Mouse (Mus musculus) lung, embryonic 14.5 days (tissue): ENCODE data around the gene Rprml. TPM values are rescaled to one million over a fixed set of nuclear protein-coding genes. Genes with fewer than 3 reads are reported as not detected.
A peak's percentile ranks its signal among the peaks of the same experiment; 100 is the strongest.

ENCODE experiments used
- ATAC-seq: fragments of 200-750 bp; cut with Nextera tagmentation; 2 replicates; pipeline ENCODE4 v1.8.0; 2017; ENCODE audit warnings: mild to moderate bottlenecking, moderate TSS enrichment, moderate library complexity; ENCODE audit not compliant: insufficient read depth
- DNase-seq: peaks from one replicate; pipeline ENCODE4 v3.0.0-alpha.2; 2015
- H3K27ac ChIP-seq: fragments of 300-500 bp; sonication (generic); 2 replicates; pipeline ENCODE4 v1.5.1; 2014; ENCODE audit warnings: low read depth, mild to moderate bottlenecking, moderate library complexity
- H3K27me3 ChIP-seq: fragments of 300-500 bp; sonication (generic); 2 replicates; pipeline ENCODE4 v1.6.1; 2014; ENCODE audit warnings: low read length, control low read depth; ENCODE audit not compliant: insufficient read depth
- H3K36me3 ChIP-seq: fragments of 300-500 bp; sonication (generic); 2 replicates; pipeline ENCODE4 v1.6.1; 2014; ENCODE audit warnings: control low read depth; ENCODE audit not compliant: insufficient read depth
- H3K4me1 ChIP-seq: fragments of 300-500 bp; sonication (generic); 2 replicates; pipeline ENCODE4 v1.6.1; 2014; ENCODE audit warnings: antibody characterized with exemption, control low read depth; ENCODE audit not compliant: insufficient read depth
- H3K4me2 ChIP-seq: fragments of 300-500 bp; sonication (generic); 2 replicates; pipeline ENCODE4 v1.6.1; 2014; ENCODE audit warnings: mild to moderate bottlenecking
- H3K4me3 ChIP-seq: fragments of 300-500 bp; sonication (generic); 2 replicates; pipeline ENCODE4 v1.5.1; 2014; ENCODE audit warnings: low read depth, low read length
- H3K9ac ChIP-seq: fragments of 300-500 bp; sonication (generic); 2 replicates; pipeline ENCODE4 v1.6.1; 2014
- H3K9me3 ChIP-seq: fragments of 300-500 bp; sonication (generic); 2 replicates; pipeline ENCODE4 v1.6.1; 2016; ENCODE audit warnings: low read depth, low read length, control low read depth
- CTCF ChIP-seq: IDR thresholded peaks from 2 replicates; pipeline ENCODE4 v1.5.1; 2016; ENCODE audit warnings: antibody characterized with exemption, low read depth
- WGBS: fragments of 180-500 bp; shearing (Covaris S2); extraction: QIAGEN DNeasy Blood & Tissue Kit; methylation state at CpG from one replicate; pipeline ENCODE4 v1.1.7; 2014; 5-methylcytosine and 5-hydroxymethylcytosine counted together
- polyA plus RNA-seq: library from polyadenylated mRNA; unstranded; fragments of >200 nt; fragmentation: Nextera tagmentation; extraction: Ambion mirVana; gene quantifications from 2 replicates; pipeline ENCODE4 v1.2.1, GENCODE M21; 2014

The Rprml gene
- polyA plus RNA-seq, result not detected in 2 replicates

DNA sequence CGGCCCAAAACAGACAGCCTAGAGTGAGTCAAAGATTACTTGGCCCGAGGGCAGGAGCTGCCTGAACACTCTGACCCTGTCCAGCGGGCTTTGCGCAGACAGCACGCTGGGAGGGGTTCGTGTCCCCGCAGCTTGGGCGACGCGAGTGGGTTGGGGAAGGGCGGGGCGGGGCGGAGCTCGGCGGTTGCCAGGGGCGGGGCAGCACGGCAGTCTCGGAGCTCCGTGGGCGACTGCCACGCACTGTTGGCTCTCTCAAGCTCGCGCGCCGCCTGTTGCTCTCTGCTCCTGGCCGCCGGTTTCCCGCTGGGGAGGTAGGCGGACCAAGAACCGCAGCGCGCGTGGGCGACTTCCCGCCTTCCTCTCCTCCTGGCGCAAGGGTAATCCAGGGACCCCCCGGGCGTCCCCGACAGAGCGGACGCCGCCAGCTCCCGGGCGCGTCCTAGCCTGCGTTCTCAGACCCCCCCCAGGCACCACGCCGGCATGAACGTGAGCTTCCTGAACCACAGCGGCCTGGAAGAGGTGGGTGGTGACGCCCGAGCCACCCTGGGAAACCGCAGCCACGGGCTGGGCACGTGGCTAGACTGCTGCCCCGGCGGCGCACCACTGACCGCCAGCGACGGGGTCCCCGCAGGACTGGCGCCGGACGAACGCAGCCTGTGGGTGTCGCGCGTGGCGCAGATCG is at the start of gene Rprml:
TSS of gene Rprml (plus strand) at position 270 of the 682 bp plus-strand sequence.
- Histone ChIP-seq H3K4me3 (peak within 1 kb of the TSS; percentile 32), H3K4me1 (no peaks in the 10 kb centered on the region), H3K27me3 (peaks cover 71% of the 10 kb centered on the region), H3K4me2 (peak within 1 kb of the TSS; percentile 61), H3K9me3 (no peaks in the 10 kb centered on the region), H3K36me3 (no peaks in the 10 kb centered on the region), H3K27ac (no peak within 1 kb of the TSS), H3K9ac (no peak within 1 kb of the TSS)
- ATAC-seq (no peak), DNase-seq (peak; percentile 8)
- 1% methylated on average over 69 of the region's 71 CpGs for WGBS
- TF ChIP-seq CTCF, result no peak

DNA sequence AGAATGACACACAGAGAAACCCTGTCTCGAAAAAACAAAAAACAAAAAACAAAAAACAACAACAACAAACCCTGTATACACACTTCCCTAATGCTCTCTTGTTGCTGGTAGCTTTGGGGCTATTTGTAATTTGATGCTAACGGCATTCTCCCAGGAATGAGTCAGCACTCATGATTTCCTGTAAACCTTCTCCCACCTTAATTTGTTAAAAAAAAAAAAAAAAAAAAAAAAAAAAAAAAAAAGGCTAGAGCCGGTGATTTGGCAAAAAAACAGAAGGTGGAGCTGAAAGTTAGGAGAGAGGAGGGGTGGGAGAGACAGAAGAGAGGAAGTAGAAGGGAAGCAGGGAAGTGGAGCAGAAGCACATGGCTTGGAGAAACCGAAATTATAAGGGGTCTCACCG is 42.8 kb upstream of the Rprml start:
- TF ChIP-seq CTCF, result no peak
- H3K27ac ChIP-seq, result no peak overlapping the region

DNA sequence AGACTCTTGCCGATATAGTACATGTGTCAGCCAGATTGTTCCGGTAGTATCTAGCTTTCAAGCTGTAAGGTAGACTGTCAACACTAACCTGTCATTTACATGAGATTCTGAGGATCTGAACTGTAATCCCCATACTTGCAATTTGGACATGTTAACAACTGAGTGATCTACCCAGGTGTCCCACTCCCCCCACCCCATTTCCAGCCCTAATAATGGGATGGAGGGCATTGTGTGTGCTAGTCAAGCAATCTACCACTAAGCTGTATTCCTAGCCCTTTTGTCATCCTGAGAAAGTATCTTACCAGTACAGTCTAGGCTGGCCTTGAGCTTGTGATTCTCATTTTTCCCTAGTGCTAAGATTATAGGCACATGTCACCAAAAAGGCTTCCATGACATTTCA is 38.6 kb upstream of the Rprml start:
- H3K36me3 ChIP-seq, result no peaks in the 10 kb centered on the region
- H3K27ac ChIP-seq, result no peak overlapping the region
- no peak overlapping the region for H3K4me2 ChIP-seq
- no peak overlapping the region for H3K9ac ChIP-seq
- WGBS, result 80% methylated on average over 2 of the region's 2 CpGs
- TF ChIP-seq CTCF, result no peak
- no peaks in the 10 kb centered on the region for H3K27me3 ChIP-seq
- ATAC-seq (no peak), DNase-seq (no peak)
- no peak overlapping the region for H3K4me3 ChIP-seq
- no peaks in the 10 kb centered on the region for H3K9me3 ChIP-seq
- no peaks in the 10 kb centered on the region for H3K4me1 ChIP-seq

More for the DNA sequence above, 42.8 kb upstream of the Rprml start:
- Histone ChIP-seq H3K36me3 (no peaks in the 10 kb centered on the region), H3K4me3 (no peak overlapping the region), H3K27me3 (no peaks in the 10 kb centered on the region), H3K9ac (no peak overlapping the region), H3K4me2 (no peak overlapping the region), H3K4me1 (no peaks in the 10 kb centered on the region), H3K9me3 (no peaks in the 10 kb centered on the region)
- WGBS, result 55% methylated on average over 5 of the region's 5 CpGs
- ATAC-seq (no peak), DNase-seq (no peak)

DNA sequence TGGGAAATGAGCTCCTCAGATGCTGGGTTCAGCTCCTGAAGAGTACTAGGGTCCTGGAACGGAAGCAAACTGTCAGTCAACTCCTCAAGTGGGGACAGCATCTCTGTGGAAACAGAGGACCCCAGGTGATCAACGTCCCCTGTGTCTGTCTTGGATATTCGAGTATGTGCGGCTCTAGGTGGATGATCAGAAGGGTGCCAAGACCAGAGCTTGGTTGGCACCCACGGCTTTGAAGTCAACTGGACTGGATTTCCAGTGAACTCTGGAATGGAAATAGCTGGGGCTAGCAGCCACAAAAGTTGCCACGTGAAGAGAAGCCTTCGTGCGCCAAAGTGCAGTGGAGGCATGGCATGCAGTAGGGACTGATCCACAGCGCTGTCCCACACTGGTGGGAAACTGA is 28.3 kb upstream of the Rprml start, which contains the start of gene Gm884:
TSS of gene Gm884 (minus strand) at position 101 of the 400 bp plus-strand sequence.
- 82% methylated on average over 9 of the region's 9 CpGs for WGBS

DNA sequence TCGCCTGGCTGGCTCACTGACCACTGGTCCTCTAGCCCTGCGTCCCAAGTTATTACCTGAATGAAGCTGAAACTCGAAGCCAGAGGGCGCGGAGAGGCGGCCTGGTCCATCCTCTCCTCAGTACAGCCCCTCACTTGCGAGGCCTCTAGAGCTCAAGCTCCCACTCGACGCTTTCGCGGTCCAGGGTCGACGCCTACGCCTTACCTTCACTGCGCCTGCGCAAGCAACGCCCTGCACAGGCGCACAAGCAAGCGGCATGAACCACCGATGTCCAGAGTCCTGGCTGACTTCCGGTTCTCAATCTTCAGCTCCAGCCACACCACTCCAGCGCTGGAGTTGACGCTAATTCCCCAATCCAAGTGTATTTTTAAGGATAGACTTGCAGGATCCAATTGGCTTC is 21.9 kb upstream of the Rprml start:
- no peak overlapping the region for H3K4me3 ChIP-seq
- H3K27ac ChIP-seq, result no peak overlapping the region
- no peak for TF ChIP-seq CTCF
- H3K36me3 ChIP-seq, result no peaks in the 10 kb centered on the region
- DNase-seq (no peak), ATAC-seq (no peak)
- no peaks in the 10 kb centered on the region for H3K9me3 ChIP-seq
- H3K4me2 ChIP-seq, result no peak overlapping the region
- no peaks in the 10 kb centered on the region for H3K4me1 ChIP-seq
- H3K9ac ChIP-seq, result no peak overlapping the region
- H3K27me3 ChIP-seq, result no peaks in the 10 kb centered on the region
- WGBS, result 74% methylated on average over 23 of the region's 23 CpGs

More for the DNA sequence above, 28.3 kb upstream of the Rprml start, which contains the start of gene Gm884:
- H3K27ac ChIP-seq, result no peak within 1 kb of the TSS
- H3K4me2 ChIP-seq, result no peak within 1 kb of the TSS
- no peaks in the 10 kb centered on the region for H3K36me3 ChIP-seq
- H3K4me3 ChIP-seq, result no peak within 1 kb of the TSS
- no peaks in the 10 kb centered on the region for H3K27me3 ChIP-seq
- no peaks in the 10 kb centered on the region for H3K9me3 ChIP-seq
- ATAC-seq (no peak), DNase-seq (no peak)
- H3K4me1 ChIP-seq, result no peaks in the 10 kb centered on the region
- H3K9ac ChIP-seq, result no peak within 1 kb of the TSS
- no peak for TF ChIP-seq CTCF

DNA sequence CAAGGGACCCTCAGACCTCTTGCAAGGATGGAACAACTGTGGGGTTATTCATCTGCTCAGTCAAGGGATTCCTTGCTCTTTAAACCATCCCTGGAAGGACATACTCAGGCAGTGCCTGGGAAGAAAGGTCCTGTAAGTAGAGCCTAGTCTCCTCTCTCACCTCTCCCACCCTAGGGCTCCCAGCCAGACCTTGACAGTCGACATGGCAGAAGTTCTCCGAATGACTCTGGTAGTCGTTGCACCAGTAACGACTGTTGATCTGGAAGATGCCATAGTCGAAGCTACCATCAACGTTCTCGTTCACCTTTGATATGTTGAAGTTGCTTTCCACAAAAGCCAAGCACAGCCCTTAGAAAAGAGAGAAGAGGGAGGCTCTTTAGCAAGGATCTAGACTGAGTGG is 14.6 kb upstream of the Rprml start:
- Histone ChIP-seq H3K27ac (no peak overlapping the region), H3K9me3 (no peaks in the 10 kb centered on the region), H3K36me3 (no peaks in the 10 kb centered on the region), H3K4me1 (no peaks in the 10 kb centered on the region), H3K4me2 (no peak overlapping the region), H3K27me3 (peaks cover 5% of the 10 kb centered on the region), H3K4me3 (no peak overlapping the region), H3K9ac (no peak overlapping the region)
- ATAC-seq (no peak), DNase-seq (no peak)
- no peak for TF ChIP-seq CTCF
- WGBS, result 84% methylated on average over 7 of the region's 7 CpGs

DNA sequence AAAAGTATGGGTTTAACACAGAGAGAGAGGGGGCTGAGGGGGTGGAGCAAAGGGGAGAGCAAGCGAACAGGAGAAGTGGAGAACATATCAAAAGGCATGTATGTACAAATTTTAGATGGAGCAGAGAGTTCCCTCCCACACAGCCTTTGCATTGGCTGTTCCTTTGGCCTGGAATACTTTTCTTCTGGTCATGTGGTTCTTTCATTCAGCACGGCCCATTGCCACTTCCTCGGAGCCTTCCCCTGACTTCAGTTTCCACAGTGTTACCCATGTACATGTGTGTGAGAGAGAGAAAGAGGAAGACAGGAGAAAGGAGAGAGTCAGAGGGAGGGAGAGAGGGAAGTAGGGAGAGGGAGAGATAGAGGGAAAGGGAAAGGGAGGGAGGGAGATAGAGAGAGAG is 13.9 kb upstream of the Rprml start:
- ATAC-seq, result no peak
- no peak for TF ChIP-seq CTCF
- Histone ChIP-seq H3K27me3 (peaks cover 9% of the 10 kb centered on the region), H3K9me3 (no peaks in the 10 kb centered on the region), H3K36me3 (no peaks in the 10 kb centered on the region), H3K9ac (no peak overlapping the region), H3K4me3 (no peak overlapping the region), H3K27ac (no peak overlapping the region), H3K4me2 (no peak overlapping the region), H3K4me1 (no peaks in the 10 kb centered on the region)
- WGBS, result 63% methylated on average over 3 of the region's 3 CpGs
- DNase-seq, result no peak

DNA sequence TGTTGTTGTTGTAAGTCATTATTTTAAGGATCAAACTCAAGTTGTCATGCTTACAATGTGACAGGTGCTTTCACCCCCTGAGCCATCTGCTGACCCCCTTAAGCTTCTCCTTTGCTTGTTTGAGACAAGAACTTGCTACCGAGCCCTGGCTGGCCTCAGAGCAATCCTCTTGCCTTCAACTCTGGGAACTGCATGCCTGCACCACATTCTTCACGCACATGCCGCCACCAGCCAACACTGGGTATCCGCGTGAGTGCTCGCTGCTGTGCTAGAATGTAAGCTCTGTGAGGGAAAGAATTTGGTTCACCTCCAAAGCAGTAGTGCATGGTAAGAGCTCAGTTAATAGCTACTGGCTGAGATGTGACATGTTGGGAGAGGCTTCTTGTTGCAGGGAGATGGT is 13.1 kb upstream of the Rprml start:
- DNase-seq (no peak), ATAC-seq (no peak)
- no peak overlapping the region for H3K9ac ChIP-seq
- no peaks in the 10 kb centered on the region for H3K9me3 ChIP-seq
- H3K27ac ChIP-seq, result no peak overlapping the region
- WGBS, result 79% methylated on average over 6 of the region's 6 CpGs
- H3K4me2 ChIP-seq, result no peak overlapping the region
- no peak overlapping the region for H3K4me3 ChIP-seq
- no peaks in the 10 kb centered on the region for H3K4me1 ChIP-seq
- no peak for TF ChIP-seq CTCF
- H3K36me3 ChIP-seq, result no peaks in the 10 kb centered on the region
- peaks cover 9% of the 10 kb centered on the region for H3K27me3 ChIP-seq
